Mouse (Mus musculus) liver, adult (tissue): ENCODE data around the gene Tmub2.

ENCODE experiments used
- GATA4 ChIP-seq: IDR thresholded peaks from 2 replicates; pipeline ENCODE4 v1.6.1; 2014; ENCODE audit warnings: mild to moderate bottlenecking, low read length; ENCODE audit not compliant: insufficient replicate concordance

Tmub2 gene

DNA sequence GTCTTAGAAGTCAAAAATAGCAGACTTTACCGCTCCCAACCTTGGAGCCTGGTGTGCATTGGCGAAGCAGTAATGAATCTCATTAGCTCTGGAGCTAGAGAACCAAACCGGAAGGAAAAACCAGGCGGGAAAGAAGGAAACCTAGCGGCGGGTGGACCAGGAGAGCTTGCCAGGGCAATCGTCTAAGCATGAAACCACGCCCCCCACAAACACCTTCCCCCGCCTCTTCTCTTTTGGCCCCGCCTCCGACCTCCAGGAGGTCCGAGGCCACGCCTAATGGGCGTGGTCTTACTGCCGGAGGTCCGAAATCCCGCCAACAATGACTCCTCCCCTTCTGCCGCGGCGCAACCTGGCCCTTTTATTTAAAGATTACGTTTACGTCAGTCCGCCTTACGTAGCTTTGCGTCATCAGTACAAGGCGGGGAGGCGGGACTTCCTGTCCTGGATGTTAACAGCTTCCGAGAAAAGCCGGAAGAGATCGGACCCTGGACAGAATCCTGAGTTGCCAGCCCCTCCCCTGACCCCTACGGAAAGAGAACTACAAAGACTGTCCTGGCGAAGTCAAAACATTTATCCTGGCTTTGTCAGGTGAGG, at the start of gene Tmub2:
Gene Tmub2, plus strand, starts transcription at position 431 of the 594 bp plus-strand sequence.
- 0 out of 2 replicates have a peak, but pooled peaks have one; percentile 13 for TF ChIP-seq GATA4

DNA sequence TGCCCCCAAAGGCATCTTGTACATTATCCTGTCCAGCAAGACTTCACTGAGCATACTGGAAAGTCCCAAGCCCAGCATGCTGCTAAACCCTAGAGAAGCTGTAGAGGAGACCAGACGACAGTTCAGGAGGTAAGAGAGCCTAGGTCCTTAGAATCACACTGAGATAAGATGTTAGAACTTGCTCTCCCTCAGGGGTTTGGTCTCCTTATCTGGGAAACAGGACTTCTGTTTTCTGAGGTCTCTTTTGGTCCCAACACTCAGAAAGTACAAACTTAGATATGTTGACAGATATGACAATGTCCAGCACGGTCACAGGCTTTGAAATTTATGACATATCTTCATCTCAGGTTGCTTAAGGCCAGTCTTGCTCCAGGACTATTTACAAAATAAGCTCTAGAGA, 48.7 kb upstream of the Tmub2 start:
- TF ChIP-seq GATA4 = no peak

DNA sequence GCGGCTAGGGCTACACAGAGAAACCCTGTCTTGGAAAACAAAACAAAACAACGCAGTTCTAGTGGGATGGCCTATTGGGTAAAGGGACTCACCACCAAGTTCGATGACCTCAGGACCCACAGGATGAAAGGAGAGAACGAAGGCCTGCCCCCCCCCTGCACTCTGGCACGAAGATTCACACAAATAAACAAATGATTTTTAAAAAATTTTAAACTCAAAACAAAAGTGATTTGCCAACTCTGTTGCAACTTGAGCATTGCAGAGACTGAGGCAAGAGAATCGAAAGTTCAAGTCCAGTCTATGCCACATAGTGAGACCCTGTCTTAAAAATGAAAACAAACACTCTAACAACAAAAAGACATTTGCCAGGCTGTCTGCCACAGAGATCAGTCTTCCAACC, 44.1 kb upstream of the Tmub2 start:
- TF ChIP-seq GATA4 = no peak

DNA sequence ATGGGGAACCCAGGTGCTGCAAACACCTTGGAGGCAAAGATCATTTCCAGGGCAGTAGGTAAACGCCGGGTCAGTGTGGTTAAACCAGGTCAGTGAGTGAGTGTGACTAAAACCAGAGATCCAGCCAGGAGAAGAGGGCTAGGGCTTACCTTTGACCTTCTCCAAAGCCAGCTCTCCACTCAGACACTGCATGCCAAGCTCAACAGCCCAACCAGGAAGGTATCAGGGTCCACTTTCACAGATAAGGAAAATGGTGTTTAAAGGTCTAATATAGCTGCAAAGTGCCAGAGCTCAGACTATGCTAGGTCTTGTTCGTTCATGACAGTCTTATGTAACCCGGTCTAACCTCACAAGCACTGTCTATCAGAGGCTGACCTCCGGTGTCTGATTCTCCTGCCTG, 43.5 kb upstream of the Tmub2 start:
- TF ChIP-seq GATA4 = peak; percentile 99

DNA sequence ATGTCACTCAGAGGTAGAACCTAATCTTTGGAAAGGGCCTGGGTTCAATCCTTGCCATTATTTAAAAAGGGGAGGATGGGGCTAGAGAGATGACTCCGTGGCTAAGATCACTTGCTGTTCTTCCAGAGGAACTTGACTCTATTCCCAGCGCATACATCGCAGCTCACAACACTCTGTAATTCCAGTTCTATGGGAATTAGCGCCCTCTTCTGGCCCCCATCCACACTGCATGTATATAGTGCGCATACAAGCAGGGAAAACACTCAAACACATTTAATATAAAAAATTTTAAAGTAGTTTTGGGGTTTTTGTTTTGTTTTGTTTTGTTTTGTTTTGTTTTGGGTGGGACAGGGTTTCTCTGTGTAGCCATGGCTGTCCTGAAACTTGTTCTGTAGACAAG, 42.9 kb upstream of the Tmub2 start:
- TF ChIP-seq GATA4 = no peak

DNA sequence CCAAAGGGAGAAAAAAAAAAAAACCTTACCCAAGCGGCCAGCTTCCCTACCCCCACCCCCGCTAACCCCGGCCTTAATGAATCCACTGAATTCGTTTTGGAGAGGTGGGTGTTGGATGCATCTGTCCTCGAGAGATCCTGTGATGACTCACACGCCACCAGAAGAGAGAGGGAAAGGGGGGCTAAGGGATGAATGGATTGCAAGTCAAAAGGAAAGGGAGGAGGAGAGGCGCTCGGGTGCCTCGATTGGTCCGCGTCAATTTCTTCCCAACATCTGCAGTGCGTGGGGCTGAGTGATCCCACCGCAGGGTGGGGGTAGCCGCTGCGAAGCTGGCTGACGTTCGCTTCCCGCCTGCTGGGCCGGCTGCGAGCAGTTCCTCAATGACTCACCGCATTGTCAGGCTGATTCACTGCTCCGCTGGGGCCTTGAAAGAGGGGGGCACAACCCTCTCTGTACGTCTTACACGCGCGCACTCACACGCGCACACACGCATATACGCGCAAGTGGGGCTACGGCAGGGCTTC, 39.7 kb upstream of the Tmub2 start:
- no peak for TF ChIP-seq GATA4

DNA sequence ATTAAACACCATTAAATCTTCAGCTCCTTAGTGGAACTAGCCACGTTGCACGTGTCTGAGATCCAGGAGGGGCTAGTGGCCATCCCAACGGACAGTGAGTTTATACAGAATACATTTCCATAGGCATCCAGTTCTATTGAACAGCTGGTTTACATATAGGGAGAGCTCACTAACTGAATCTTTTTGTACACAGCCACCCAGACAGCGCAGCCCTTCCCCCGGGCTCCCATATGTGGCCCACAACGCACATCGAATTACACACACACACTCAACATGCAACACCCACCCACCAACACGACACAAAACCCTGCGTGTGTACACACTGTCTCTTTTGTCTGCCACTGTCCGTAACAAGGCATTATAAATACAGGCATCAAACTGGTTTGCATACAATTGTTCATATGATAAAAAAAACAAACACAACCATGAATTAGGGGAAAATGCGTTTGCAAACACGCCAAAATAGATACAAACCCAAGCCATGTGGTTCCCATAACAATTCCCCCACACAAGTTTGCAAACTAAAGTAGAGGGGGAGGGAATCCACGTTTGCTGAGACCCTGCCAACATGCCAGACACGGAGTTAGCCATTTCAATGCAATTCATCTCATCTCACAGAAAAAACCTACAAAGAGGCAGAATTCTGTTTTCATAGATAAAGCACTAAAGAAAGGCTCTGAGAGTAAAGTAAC, 39.0 kb upstream of the Tmub2 start:
- no peak for TF ChIP-seq GATA4

DNA sequence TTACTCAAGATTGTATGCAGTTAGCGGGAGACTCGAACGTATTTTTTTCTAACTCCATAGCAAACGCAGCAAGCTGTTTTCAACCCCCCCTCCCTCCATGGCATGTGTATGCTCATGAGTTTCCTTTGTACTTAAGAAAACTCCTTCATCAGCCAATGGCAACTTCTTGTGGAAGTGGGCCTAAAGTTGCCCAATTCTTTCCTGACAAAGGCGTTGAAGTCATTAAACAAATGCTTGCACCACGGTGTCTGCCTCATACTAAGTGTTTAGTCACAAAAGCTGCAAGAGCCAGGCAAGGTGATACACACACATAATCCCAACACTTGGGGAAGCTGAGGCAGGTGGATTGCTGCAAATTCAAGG, 38.5 kb upstream of the Tmub2 start:
- TF ChIP-seq GATA4 = no peak

DNA sequence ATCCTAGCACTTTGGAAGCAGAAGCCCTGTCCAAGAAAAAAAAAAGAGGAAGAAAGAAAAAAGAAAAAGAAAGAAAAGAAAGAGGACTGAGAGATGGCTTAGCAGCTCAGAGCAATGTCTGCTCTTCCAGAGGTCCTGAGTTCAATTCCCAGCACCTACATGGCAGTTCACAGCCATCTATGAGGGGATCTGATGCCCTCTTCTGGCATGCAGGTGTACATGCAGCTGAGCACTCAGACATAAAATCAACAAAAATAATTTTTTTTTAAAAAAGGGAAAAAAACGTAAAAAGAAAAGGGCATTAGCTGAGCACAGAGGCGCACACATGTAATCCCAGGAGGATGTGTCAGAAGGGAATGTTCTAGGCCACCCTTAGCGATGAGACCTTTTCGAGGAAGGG, 37.9 kb upstream of the Tmub2 start:
- no peak for TF ChIP-seq GATA4

DNA sequence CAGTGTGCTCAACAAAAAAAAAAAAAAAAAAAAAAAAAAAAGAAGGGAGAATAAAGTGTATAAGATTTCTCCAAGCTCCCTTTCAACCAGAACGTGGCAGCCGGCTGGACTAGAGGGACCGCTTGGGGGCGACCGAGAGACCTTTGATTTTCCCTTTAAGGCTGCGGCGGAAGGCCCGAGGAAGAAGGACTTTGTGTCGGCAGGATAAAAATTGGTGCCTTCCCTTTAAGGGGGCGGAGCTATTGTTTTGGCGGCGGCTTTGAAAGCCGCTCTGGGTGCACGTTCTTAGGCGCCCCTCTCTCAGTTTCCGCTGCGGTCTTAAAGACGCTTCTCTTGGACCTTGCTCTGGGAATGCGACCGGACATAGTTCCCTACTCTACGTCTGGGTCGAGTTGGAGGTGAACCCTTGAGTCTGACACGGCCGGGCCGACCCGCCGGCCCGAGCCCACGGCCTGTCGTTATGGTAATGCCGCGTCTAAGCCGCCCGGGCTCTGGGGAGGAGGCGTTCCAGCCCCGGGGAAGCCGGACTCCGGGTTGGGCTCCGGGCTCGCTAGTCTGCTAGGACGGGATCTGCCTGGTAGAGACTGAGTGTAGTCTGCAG, 36.0 kb upstream of the Tmub2 start, which contains the start of gene BC030867:
Gene BC030867, plus strand, starts transcription at position 253 of the 601 bp plus-strand sequence.
- no peak for TF ChIP-seq GATA4

DNA sequence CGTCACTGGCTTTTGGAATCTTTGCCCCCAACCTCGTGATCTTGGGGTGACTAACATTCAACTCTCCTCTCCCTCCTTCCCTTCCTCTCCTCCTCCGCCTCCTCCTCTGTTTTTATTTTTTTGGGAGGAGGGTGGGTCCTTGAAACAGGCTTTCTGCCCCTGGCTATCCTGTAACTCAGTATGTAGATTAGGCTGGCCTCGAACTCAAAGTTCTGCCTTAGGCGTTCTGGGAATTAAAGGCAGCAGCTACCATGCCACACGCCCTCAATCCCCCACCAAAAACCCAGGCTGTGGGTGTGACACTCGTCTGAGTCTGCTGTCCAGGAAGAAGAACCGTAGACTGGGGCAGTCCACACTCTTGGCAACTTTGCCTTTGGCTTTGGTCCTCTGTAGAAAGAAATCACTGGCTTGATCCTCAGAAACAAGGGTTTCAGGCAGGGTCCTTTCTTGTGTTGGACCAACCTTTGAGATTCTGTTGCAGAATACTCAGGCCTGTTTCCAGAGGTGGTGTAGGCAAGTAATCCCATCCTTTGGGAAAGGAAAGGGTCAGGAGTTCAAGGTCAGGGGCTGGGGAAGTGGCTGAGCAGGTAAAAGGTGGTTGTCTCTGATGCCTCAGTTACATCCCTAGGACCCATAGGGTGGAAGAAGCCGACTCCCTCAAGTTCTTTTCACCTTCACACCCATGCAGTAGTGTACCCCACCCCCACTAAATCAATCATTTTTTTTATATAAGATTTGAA, 35.2 kb upstream of the Tmub2 start:
- TF ChIP-seq GATA4 = no peak

DNA sequence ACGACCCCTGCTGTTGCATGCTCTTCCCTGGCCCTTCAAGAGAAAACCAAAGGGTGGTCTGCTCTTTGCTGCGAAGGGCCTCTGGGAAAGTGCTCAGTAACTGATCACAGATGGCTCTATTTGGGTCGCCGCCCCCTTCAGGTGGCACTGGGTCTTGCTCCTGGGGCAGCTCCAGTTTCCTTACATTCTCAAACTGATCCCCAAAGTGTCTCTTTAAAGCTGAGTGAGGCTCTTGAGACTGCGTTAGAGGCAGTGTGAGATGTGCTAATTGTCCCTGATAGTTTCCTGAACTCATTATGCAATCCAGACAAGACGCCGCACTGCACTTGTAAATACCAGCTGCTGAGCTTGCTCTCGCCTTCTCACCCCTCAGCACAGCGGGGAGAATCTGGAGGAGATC, 27.2 kb upstream of the Tmub2 start:
- no peak for TF ChIP-seq GATA4

DNA sequence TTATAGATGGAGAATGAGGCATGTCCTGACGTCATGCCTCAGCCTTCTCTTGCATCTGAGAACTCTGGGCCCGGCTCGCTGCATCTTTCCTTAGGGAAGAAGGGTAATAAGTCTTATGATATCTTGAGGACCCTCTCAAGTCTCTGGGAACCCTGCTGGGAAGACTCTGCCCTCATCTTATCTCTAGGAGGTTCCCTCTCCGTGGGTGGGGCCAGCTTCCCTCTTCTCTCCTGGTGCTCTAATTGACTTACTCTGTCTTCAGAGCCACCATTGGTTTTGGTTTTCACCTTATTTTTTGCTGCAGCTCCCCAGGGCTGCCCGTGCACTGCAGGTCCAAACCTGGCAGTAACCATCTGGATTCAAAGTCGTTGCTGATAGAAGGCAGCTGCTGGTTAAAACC, 26.6 kb upstream of the Tmub2 start:
- TF ChIP-seq GATA4 = no peak

DNA sequence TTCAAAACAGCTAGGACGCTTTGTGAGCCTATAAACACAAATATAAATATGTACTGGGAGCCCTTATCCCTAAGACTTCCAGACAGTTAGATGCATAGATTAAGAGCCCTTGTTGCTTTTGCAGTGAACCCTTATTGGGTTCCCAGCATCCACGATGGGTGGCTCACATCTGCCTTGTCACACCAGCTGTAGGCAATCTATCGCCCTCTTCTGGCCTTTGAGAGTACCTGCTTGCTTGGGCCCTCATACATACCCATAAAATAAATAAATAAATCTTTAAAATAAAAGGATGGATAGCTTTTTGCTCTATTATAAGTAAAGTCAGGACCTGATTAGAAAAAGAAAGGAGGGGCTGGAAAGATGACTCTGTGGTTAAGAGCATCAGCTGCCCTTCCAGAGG, 26.2 kb upstream of the Tmub2 start:
- TF ChIP-seq GATA4 = no peak

DNA sequence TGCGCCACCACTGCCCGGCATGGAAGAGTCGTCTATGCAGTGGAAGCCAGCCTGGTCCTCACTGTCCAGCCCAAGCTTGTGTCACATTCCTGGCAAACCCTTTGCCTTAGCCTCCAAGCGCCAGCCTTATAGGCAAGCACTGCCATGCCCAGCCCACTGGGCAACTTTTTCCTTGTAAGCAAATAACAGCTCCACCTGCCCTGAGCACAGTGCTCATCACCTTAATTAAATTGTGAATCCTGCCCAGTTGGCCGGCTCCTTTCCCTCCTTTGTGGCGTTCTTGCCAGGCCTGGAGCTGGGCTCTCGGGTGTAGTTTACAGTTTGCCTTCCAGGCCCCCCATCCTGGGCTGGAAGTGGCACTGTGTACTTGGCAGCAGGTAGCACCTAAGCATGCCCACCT, 21.5 kb upstream of the Tmub2 start:
- TF ChIP-seq GATA4 = no peak

DNA sequence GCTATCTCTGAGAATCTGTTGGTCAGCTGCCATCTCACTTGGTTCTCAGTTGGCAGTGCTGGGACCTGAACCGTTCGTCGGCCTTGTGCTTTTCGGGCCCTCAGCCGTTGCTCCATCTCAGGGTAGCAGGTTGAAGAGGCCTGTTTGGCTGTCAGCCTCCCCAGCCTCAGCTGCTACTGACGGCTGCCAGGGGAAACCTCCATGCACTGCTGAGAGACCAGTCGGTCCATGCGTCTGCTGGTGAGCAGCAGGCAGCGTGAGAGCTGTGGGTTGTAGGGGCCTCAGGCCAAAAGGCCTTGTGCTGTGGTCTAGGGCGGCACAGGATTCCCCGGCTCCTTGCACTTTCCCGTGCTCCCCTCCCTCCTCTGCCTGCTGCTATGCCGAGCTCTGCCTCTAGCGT, 18.9 kb upstream of the Tmub2 start:
- no peak for TF ChIP-seq GATA4
